Comparison of ENCODE assay signal across 8 mouse cellular contexts in the genomic region with DNA sequence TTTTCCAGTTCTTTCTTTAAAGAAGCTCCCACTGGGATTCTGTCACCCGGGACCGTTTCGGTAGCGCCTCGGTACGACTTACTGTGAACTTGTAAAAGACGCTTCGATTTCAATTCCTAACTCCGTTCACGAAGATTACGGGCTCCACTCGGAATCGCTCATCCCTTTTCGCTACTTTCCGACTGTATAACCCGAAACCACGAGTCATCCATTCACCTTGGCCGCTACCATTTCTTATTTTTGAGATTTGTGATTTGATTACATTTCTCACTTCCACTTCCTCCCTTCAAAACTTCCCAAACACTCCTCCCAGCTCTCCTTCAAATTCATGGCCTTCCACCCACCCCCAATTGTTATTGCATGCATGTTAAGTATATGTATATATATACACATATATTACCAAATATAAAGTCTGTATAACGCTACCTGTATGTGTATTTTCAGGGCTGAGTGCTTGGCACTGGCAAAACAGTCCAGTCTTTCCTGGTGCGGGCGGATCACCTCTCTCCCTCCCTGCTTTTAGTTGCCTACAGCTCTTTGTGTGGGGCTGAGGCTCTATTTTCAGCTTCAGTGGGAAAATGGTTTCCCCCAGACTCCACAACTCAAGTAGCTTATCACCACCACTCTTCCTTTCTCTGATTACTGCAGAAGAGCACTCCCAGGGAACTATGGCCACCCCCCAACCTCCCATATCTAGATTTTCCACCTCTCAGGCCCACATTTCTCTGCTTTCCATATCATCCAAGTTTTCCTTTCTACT. TPM values are rescaled to one million over a fixed set of nuclear protein-coding genes. Genes with fewer than 3 reads are reported as not detected.
DNase-seq lines count a peak whose midpoint lies in the region; ATAC-seq and TF ChIP-seq lines count a peak whose summit lies in the region.

No protein-coding gene starts in this region.

- H3K36me3 ChIP-seq in embryonic facial prominence, embryonic 14.5 days (ENCODE audit: control insufficient read depth, insufficient read depth, low read length) = peaks cover 35% of the 10 kb centered on the region
- peaks cover 33% of the 10 kb centered on the region for H3K36me3 ChIP-seq in intestine, postnatal 0 days (ENCODE audit: control insufficient read depth, insufficient read depth)
- H3K36me3 ChIP-seq in neural tube, embryonic 14.5 days (ENCODE audit: control insufficient read depth, insufficient read depth, low read length) = peaks cover 23% of the 10 kb centered on the region

- no peak for TF ChIP-seq CTCF in layer of hippocampus, adult 2 months (conservative IDR thresholded peaks at IDR 0.05)
- TF ChIP-seq CTCF in intestine, postnatal 0 days (IDR thresholded peaks at IDR 0.05; ENCODE audit: low read depth) = no peak

- WGBS in embryonic facial prominence, embryonic 14.5 days = 3% methylated on average over 21 of the region's 21 CpGs
- 8% methylated on average over 21 of the region's 21 CpGs for WGBS in intestine, postnatal 0 days
- 7% methylated on average over 21 of the region's 21 CpGs for WGBS in neural tube, embryonic 14.5 days

- H3K9ac ChIP-seq in embryonic facial prominence, embryonic 14.5 days (ENCODE audit: low read depth, low read length) = peak overlapping the region; percentile 61
- peak overlapping the region; percentile 44; the same call in 1 of the 2 replicates for H3K9ac ChIP-seq in intestine, postnatal 0 days (ENCODE audit: low read depth, low read length)
- H3K9ac ChIP-seq in neural tube, embryonic 14.5 days (replicated peaks; ENCODE audit: low read depth, low read length) = no peak overlapping the region

- peak overlapping the region; percentile 60 for H3K4me3 ChIP-seq in layer of hippocampus, adult 2 months
- peak overlapping the region; percentile 47 for H3K4me3 ChIP-seq in embryonic facial prominence, embryonic 14.5 days (ENCODE audit: low read depth, low read length)
- H3K4me3 ChIP-seq in intestine, postnatal 0 days (ENCODE audit: low read depth, low read length) = peak overlapping the region; percentile 42
- H3K4me3 ChIP-seq in neural tube, embryonic 14.5 days (ENCODE audit: low read depth, low read length) = peak overlapping the region; percentile 37

- H3K4me2 ChIP-seq in embryonic facial prominence, embryonic 14.5 days (ENCODE audit: low read depth, low read length) = peak overlapping the region; percentile 54
- peak overlapping the region; percentile 65 for H3K4me2 ChIP-seq in intestine, postnatal 0 days (replicated peaks; ENCODE audit: low read depth)
- H3K4me2 ChIP-seq in neural tube, embryonic 14.5 days (ENCODE audit: low read depth, low read length) = peak overlapping the region; percentile 49

- peak overlapping the region; percentile 44; the same call in 1 of the 2 replicates for H3K27ac ChIP-seq in layer of hippocampus, adult 2 months
- peak overlapping the region; percentile 12; the same call in 1 of the 2 replicates for H3K27ac ChIP-seq in embryonic facial prominence, embryonic 14.5 days (replicated peaks; ENCODE audit: low read depth, low read length)
- H3K27ac ChIP-seq in intestine, postnatal 0 days (ENCODE audit: low read depth, low read length) = no peak overlapping the region; the same call in 1 of the 2 replicates
- no peak overlapping the region for H3K27ac ChIP-seq in neural tube, embryonic 14.5 days (ENCODE audit: low read depth, low read length)

- no peak for DNase-seq in layer of hippocampus, adult 2 months (ENCODE audit: low spot score in 2 of 2)
- DNase-seq in layer of hippocampus, postnatal 10 days (ENCODE audit: low spot score in 2 of 2) = no peak
- no peak for DNase-seq in embryonic facial prominence, embryonic 14.5 days (ENCODE audit: low spot score)
- DNase-seq in spleen, adult 12 weeks (ENCODE audit: low spot score) = no peak
- no peak for DNase-seq in thymus, postnatal 4 days
- DNase-seq in cerebellum, postnatal 4 days (ENCODE audit: low spot score in 2 of 2) = no peak

- no peaks in the 10 kb centered on the region for H3K27me3 ChIP-seq in embryonic facial prominence, embryonic 14.5 days (replicated peaks; ENCODE audit: control insufficient read depth, insufficient read depth, low read length)
- H3K27me3 ChIP-seq in intestine, postnatal 0 days (replicated peaks; ENCODE audit: control insufficient read depth, insufficient read depth, low read length) = no peaks in the 10 kb centered on the region
- H3K27me3 ChIP-seq in neural tube, embryonic 14.5 days (ENCODE audit: control insufficient read depth, insufficient read depth, low read length) = no peaks in the 10 kb centered on the region

- ATAC-seq in embryonic facial prominence, embryonic 14.5 days (ENCODE audit: low read depth) = 0 out of 2 replicates have a peak, but pooled peaks have one; percentile 10
- ATAC-seq in intestine, postnatal 0 days = no peak
- no peak for ATAC-seq in neural tube, embryonic 14.5 days (ENCODE audit: low read depth)

- no peaks in the 10 kb centered on the region for H3K9me3 ChIP-seq in embryonic facial prominence, embryonic 14.5 days (ENCODE audit: control insufficient read depth, low read length)
- no peaks in the 10 kb centered on the region for H3K9me3 ChIP-seq in intestine, postnatal 0 days (ENCODE audit: control insufficient read depth)
- H3K9me3 ChIP-seq in neural tube, embryonic 14.5 days (ENCODE audit: control insufficient read depth, low read length) = no peaks in the 10 kb centered on the region

- H3K4me1 ChIP-seq in embryonic facial prominence, embryonic 14.5 days (ENCODE audit: control insufficient read depth, insufficient read depth, low read length) = peaks cover 10% of the 10 kb centered on the region; the same call in 1 of the 2 replicates
- H3K4me1 ChIP-seq in intestine, postnatal 0 days (replicated peaks; ENCODE audit: control insufficient read depth, insufficient read depth, low read length) = no peaks in the 10 kb centered on the region
- no peaks in the 10 kb centered on the region for H3K4me1 ChIP-seq in neural tube, embryonic 14.5 days (ENCODE audit: control insufficient read depth, insufficient read depth, low read length)

RNA-seq across cellular contexts. Expression of gene Hes7, which starts 9.0 kb away (rescaled TPM):
- total RNA-seq in layer of hippocampus, adult 2 months (2021) = 1 to 10 TPM in 1 of 2 experiments, under 1 TPM in 1; 0.79 to 1.0 TPM
- under 1 TPM; 0.54 to 0.96 TPM for total RNA-seq in layer of hippocampus, postnatal 10 days (2021)
- polyA plus RNA-seq in embryonic facial prominence, embryonic 14.5 days (2014; fragmentation: Nextera tagmentation; extraction: Ambion mirVana) = 0.21 and 0.45 TPM in 2 replicates
- 0.21 and 0.37 TPM in 2 replicates for polyA plus RNA-seq in intestine, postnatal 0 days (2015; fragmentation: Nextera tagmentation; extraction: Ambion mirVana)
- 0.43 and 0.52 TPM in 2 replicates for polyA plus RNA-seq in neural tube, embryonic 14.5 days (2014; fragmentation: Nextera tagmentation; extraction: Ambion mirVana)

RNA-seq across cellular contexts. Expression of gene 9130213A22Rik, which starts 11.2 kb away (rescaled TPM):
- total RNA-seq in layer of hippocampus, adult 2 months (2021) = 1 to 10 TPM; 1.4 to 1.5 TPM
- total RNA-seq in layer of hippocampus, postnatal 10 days (2021) = under 1 TPM; 0.59 to 0.89 TPM
- 0.14 and 0.63 TPM in 2 replicates for polyA plus RNA-seq in embryonic facial prominence, embryonic 14.5 days (2014; fragmentation: Nextera tagmentation; extraction: Ambion mirVana)
- polyA plus RNA-seq in intestine, postnatal 0 days (2015; fragmentation: Nextera tagmentation; extraction: Ambion mirVana) = 0.12 and 0.37 TPM in 2 replicates
- 0.33 and 0.48 TPM in 2 replicates for polyA plus RNA-seq in neural tube, embryonic 14.5 days (2014; fragmentation: Nextera tagmentation; extraction: Ambion mirVana)

RNA-seq across cellular contexts. Expression of gene Aloxe3, which starts 14.5 kb away (rescaled TPM):
- total RNA-seq in layer of hippocampus, adult 2 months (2021) = 10 to 100 TPM in 1 of 2 experiments, 1 to 10 TPM in 1; 7.8 to 11.1 TPM
- 1 to 10 TPM; 5.8 to 6.6 TPM for total RNA-seq in layer of hippocampus, postnatal 10 days (2021)
- 0.39 and 1.9 TPM in 2 replicates for polyA plus RNA-seq in embryonic facial prominence, embryonic 14.5 days (2014; fragmentation: Nextera tagmentation; extraction: Ambion mirVana)
- polyA plus RNA-seq in intestine, postnatal 0 days (2015; fragmentation: Nextera tagmentation; extraction: Ambion mirVana) = 0.31 and 0.82 TPM in 2 replicates
- polyA plus RNA-seq in neural tube, embryonic 14.5 days (2014; fragmentation: Nextera tagmentation; extraction: Ambion mirVana) = 2.2 and 5.0 TPM in 2 replicates

RNA-seq across cellular contexts. Expression of gene Per1, which starts 16.2 kb away (rescaled TPM):
- total RNA-seq in layer of hippocampus, adult 2 months (2021) = 10 to 100 TPM; 83.4 to 95.2 TPM
- 10 to 100 TPM; 54.4 to 67.2 TPM for total RNA-seq in layer of hippocampus, postnatal 10 days (2021)
- polyA plus RNA-seq in embryonic facial prominence, embryonic 14.5 days (2014; fragmentation: Nextera tagmentation; extraction: Ambion mirVana) = 21.5 and 28.2 TPM in 2 replicates
- polyA plus RNA-seq in intestine, postnatal 0 days (2015; fragmentation: Nextera tagmentation; extraction: Ambion mirVana) = 7.2 and 11.3 TPM in 2 replicates
- polyA plus RNA-seq in neural tube, embryonic 14.5 days (2014; fragmentation: Nextera tagmentation; extraction: Ambion mirVana) = 6.5 and 9.4 TPM in 2 replicates

RNA-seq across cellular contexts. Expression of gene Vamp2, which starts 22.9 kb away (rescaled TPM):
- total RNA-seq in layer of hippocampus, adult 2 months (2021) = 1,000 to 10,000 TPM in 1 of 2 experiments, 100 to 1,000 TPM in 1; 988 to 1,016 TPM
- 1,000 to 10,000 TPM in 1 of 2 experiments, 100 to 1,000 TPM in 1; 909 to 1,029 TPM for total RNA-seq in layer of hippocampus, postnatal 10 days (2021)
- polyA plus RNA-seq in embryonic facial prominence, embryonic 14.5 days (2014; fragmentation: Nextera tagmentation; extraction: Ambion mirVana) = 89.1 and 97.0 TPM in 2 replicates
- polyA plus RNA-seq in intestine, postnatal 0 days (2015; fragmentation: Nextera tagmentation; extraction: Ambion mirVana) = 45.3 and 50.3 TPM in 2 replicates
- 337 and 385 TPM in 2 replicates for polyA plus RNA-seq in neural tube, embryonic 14.5 days (2014; fragmentation: Nextera tagmentation; extraction: Ambion mirVana)

Comparison
In these comparisons a context has a peak if more than half of its experiments do, and no peak if none do; other contexts are left out.
1. H3K27ac ChIP-seq: peak in layer of hippocampus, adult 2 months (single experiment) and embryonic facial prominence, embryonic 14.5 days (single experiment); none in intestine, postnatal 0 days (single experiment) and neural tube, embryonic 14.5 days (single experiment).
2. Peak in every context shown above with its lines, with median percentiles within 50 percentile points of each other: H3K4me3 ChIP-seq and H3K4me2 ChIP-seq.